Mouse (Mus musculus): ENCODE data around the gene Gm17654. TPM values are rescaled to one million over a fixed set of nuclear protein-coding genes. Genes with fewer than 3 reads are reported as not detected.
A peak's percentile ranks its signal among the peaks of the same experiment; 100 is the strongest.
"Not testable (repeated sequence)": the region's sequence is repeated elsewhere in the genome, so short reads cannot be mapped to it uniquely, and the experiment has no call there.

Gene Gm17654
- not detected for total RNA-seq (2021)
- long read RNA-seq, experiment 1, result 0 reads
- long read RNA-seq, experiment 2, result 0 reads

DNA sequence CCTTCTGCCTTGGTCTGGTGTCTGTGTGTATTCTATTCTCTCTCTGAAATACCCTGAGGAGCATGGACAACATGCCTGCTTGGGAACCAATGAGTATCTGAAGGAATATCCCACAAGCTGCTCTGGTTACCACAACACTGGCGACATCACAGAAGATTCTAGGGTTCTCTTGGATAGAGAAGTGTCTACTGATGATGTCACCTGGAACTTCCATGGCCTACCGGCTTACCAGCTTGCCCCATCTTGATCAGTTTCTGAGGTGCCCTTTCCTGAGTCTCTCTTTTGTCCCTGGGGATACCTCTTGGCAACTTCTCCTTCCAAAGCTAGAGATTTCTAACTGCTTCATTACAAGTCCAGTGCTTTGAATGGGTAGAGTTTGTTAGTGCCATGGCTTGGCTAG, at the start of gene Gm17654:
Gene Gm17654 (minus strand): TSS at position 101 of the 400 bp plus-strand sequence.
- DNase-seq (ENCODE audit: extremely low spot score in 1 of 2, low spot score in 2 of 2); H3K4me3 ChIP-seq; intact Hi-C loops (cut with DNase I); H3K27ac ChIP-seq: not testable (repeated sequence)

DNA sequence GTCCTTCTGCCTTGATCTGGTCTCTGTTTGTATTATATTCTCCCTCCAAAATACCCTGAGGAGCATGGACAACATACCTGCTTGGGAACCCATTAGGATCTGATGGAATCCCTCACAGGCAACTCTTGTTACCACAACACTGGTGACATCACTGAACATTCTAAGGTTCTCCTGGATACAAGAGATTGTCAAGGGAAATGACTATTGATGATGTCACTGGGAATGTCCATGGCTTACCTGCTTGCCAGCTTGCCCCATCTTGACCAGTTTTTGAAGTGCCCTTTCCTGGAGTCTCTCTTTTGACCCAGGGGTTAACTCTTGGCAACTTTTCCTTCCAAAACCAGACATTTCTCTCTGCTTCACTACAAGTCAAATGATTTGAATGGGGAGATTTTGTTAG, 29.0 kb upstream of the Gm17654 start, which contains the start of gene Gm10375:
Gene Gm10375 (minus strand): TSS at position 101 of the 400 bp plus-strand sequence.
- H3K27ac ChIP-seq; intact Hi-C loops (cut with DNase I); H3K4me3 ChIP-seq; DNase-seq (ENCODE audit: extremely low spot score in 1 of 2, low spot score in 2 of 2): not testable (repeated sequence)

DNA sequence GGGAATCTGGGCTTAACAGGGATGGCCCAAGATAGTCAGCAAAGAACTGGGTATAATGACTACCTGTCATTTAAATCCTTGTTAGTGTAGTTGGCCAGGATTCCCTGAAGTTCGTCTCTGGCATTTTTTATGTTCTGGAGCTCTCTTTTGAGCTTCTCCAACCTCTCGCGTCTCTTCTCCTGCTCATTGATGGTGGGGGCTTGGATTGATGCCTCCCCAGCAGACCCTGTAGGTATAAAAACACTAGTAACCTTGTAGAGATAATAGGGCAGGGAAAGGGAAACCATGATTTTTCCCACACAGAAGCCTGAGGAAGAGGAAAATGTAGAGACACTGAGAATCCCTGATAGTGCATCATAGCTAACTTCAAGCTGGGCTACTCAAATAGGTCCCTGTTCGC, 977 bp downstream of the Gm17654 start:
- DNase-seq (ENCODE audit: extremely low spot score in 1 of 2, low spot score in 2 of 2); H3K4me3 ChIP-seq; intact Hi-C loops (cut with DNase I); H3K27ac ChIP-seq: not testable (repeated sequence)

DNA sequence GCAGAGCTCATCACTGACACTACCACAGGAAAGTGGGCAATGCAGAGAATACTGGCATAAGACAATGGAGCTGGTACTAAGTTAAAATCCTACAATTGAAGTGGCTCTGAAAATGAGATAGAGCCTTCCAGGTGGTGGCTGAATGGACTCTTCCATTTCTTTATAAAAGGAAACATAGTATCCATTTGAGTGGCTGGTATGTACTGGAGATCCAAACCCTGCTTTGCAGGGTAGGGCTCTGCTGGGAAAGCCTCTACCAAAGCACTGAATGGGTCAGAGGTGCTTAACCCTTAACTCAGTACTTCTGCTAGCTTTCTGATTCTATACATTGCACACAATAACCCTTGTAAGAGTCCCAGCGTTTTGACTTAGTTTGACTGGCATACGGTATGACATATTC, 26.7 kb downstream of the Gm17654 start:
- H3K4me3 ChIP-seq; DNase-seq (ENCODE audit: extremely low spot score in 1 of 2, low spot score in 2 of 2); H3K27ac ChIP-seq; intact Hi-C loops (cut with DNase I): not testable (repeated sequence)

DNA sequence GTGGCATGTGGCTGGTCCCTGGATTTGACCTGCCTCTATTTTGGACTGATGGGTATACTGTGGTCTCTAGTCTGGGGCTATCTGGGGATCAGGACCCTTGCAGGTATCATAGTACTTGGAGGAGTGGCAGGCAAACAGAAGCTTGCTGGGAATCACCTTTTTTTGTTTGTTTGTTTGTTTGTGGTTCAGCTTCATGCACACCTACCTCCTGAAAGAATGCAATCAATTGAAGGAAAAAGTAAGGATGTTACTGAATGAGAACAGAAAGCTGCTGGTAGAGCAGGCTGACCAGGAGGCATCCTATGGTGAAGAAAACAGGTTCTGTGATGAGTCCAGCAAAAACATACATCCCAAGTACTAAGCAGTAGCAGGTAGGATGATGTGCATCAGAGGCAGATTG, 32.7 kb downstream of the Gm17654 start:
- H3K27ac ChIP-seq; DNase-seq (ENCODE audit: extremely low spot score in 1 of 2, low spot score in 2 of 2); intact Hi-C loops (cut with DNase I); H3K4me3 ChIP-seq: not testable (repeated sequence)

DNA sequence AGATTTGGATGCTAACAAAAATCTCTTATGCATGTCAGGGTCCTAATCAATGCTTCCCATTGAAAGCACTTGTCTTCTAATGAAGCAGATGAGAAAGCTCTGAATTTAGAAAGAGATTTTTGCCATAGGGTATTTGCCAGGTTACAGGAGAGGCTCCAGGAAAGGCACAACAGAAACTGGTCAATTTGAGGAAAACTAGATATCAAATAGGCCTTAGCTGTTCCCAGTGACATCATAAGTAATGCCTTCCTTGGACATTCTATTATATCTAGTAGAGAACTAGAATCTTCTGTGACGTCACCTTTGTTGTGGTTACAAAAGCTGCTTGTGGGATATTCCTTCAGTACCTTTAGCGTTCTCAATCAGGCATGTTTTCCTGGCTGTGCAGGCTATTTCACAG, 35.7 kb downstream of the Gm17654 start, which contains the start of gene Gm5799:
Gene Gm5799 (plus strand): TSS at position 301 of the 400 bp plus-strand sequence.
- DNase-seq (ENCODE audit: extremely low spot score in 1 of 2, low spot score in 2 of 2); intact Hi-C loops (cut with DNase I); H3K27ac ChIP-seq; H3K4me3 ChIP-seq: not testable (repeated sequence)

DNA sequence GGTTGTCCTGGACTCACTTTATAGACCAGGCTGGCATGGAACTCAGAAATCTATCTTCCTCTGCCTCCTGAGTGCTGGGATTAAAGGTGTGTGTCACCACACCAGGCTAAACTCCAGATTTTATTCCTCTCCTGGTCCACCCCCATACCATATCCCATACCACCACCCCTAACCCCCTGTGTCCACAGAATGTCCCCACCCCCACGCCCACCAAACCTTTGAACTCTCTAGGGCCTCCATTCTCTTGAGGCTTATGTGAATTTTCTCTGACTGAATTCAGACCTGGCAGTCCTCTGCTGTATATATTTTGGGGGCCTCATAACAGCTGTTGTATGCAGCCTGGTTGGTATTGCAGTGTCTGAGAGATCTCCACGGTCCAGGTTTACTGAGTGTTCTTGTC, 40.8 kb downstream of the Gm17654 start:
- H3K27ac ChIP-seq; intact Hi-C loops (cut with DNase I); DNase-seq (ENCODE audit: extremely low spot score in 1 of 2, low spot score in 2 of 2); H3K4me3 ChIP-seq: not testable (repeated sequence)

DNA sequence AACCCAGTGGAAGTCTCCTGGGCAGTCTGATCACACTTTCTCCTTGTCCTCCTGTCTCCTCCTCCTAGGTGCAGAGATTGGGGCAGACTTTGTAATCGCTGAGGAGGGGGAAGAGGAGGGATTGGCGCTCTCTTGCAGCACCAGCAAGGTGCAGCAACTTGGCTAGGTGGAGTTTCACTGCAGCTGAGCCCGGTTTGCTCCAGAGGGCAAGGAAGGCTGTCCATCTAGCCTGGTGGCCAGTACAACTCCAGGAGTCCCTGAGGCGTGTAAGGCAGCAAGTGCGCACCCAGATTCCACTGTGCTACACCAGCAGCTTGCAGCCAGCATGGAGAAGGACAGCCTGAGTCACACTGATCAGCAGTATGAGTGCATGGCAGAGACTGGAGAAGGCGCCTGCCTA, 46.6 kb downstream of the Gm17654 start:
- H3K4me3 ChIP-seq; H3K27ac ChIP-seq; intact Hi-C loops (cut with DNase I): not testable (repeated sequence)
- peak; percentile 27 for DNase-seq (ENCODE audit: extremely low spot score in 1 of 2, low spot score in 2 of 2)

DNA sequence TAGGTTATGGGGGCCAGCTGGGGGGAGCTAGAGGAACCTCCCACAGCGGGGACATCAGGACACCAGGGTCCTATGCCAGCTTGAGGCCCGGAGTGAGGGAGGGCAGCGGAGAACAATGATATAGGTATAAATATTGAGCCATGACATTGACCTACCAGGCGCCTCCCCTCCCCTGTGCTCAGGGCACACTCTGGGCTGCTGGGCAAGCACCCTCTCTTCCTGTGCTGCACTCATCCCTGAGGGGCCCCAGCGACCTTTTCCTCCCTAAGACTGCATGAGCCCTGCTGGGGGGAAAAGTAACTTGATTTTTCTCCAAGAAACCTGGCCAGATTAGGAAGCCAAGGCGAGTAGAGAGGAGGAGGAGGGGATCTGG, 46.9 kb downstream of the Gm17654 start:
- intact Hi-C loops (cut with DNase I); DNase-seq (ENCODE audit: extremely low spot score in 1 of 2, low spot score in 2 of 2): not testable (repeated sequence)

DNA sequence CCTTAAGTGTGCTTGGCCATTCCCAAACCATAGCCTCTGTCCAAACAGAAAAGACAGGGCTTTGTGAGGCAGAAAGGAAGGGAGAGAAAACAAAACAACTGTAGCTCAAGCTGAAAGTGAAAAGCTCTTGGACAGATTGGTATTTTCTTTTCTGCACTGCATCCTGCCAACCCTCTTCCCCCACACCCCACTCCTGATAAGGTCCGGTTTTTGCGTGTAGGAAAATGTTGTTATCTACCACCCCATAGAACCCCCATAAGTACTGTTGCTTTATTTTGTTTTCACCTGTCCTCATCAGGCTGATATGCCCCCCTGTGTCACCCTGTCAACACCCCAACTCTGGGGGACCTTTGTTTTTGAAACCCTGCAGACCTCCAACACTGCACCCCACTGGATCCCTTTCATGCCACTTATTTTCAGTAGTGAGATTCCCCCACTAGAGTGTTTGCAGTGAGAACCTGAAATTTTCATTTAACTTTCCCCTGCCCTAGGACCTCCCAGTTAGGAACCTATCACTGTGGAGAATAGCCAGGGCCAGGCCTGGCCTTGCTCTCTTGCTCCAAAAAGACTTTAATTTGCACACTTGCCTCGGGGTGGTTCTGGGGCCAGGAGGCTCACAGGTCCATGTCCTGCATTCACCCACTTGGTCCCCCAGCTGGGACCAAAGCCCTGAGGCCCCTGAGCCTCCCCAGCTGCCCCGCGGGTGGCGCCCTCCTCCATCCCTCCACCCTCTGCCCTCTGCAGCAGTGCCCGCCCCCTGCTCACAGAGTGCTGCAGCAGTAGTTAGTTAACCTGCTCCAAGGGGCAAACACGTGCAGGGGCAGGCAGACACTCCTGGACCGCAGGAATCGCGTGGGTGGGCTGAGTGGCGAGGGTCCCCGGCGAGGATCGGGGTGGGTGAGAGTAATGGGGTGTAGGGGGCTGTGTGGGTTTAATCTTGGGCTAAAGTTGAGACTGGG, 47.6 kb downstream of the Gm17654 start:
- intact Hi-C loops (cut with DNase I); H3K4me3 ChIP-seq; H3K27ac ChIP-seq; DNase-seq (ENCODE audit: extremely low spot score in 1 of 2, low spot score in 2 of 2): not testable (repeated sequence)

More for the DNA sequence above, 46.9 kb downstream of the Gm17654 start:
- H3K27ac ChIP-seq, H3K4me3 ChIP-seq: not testable (repeated sequence)

Other genes with a start within 250 kb of the Gm17654 start
- 1 to 10 TPM in 1 of 2 experiments, under 1 TPM in 1; 0.79 to 1.0 TPM for gene 1700001F09Rik, start 231.3 kb downstream of the Gm17654 start, total RNA-seq (2021)
- not detected for gene Gm8138, start 162.8 kb downstream of the Gm17654 start, total RNA-seq (2021)
- gene Gm5799, start 35.6 kb downstream of the Gm17654 start, total RNA-seq (2021), result under 1 TPM in 1 of 2 experiments, not detected in 1; 0.93 TPM
- gene Gm10375, start 28.9 kb upstream of the Gm17654 start, total RNA-seq (2021), result not detected
- not detected for gene Gm8165, start 98.1 kb upstream of the Gm17654 start, total RNA-seq (2021)
- 1 to 10 TPM; 1.7 to 1.8 TPM for gene Gm7324, start 118.7 kb upstream of the Gm17654 start, total RNA-seq (2021)
- gene Gm16506, start 148.3 kb upstream of the Gm17654 start, total RNA-seq (2021), result not detected
- gene Gm6526, start 168.7 kb upstream of the Gm17654 start, total RNA-seq (2021), result not detected
- gene Gm8180, start 205.6 kb upstream of the Gm17654 start, total RNA-seq (2021), result not detected

Measured in left cerebral cortex, adult 2 months (tissue).